Mouse (Mus musculus) hindbrain, embryonic 11.5 days (tissue): ENCODE results near the gene Shroom1. TPM values are rescaled to one million over a fixed set of nuclear protein-coding genes. Genes with fewer than 3 reads are reported as not detected.

Experiments
- polyA plus RNA-seq: library from polyadenylated mRNA; unstranded; fragments of >200 nt; fragmentation: Nextera tagmentation; extraction: Ambion mirVana; gene quantifications from 2 replicates; pipeline ENCODE4 v1.2.1, GENCODE M21; 2014

The Shroom1 gene
- polyA plus RNA-seq, 1 experiment from 2014 or later: 2.9 TPM

Other genes starting within 250 kb of the Shroom1 start
- gene Hspa4, start 156.7 kb upstream of the Shroom1 start, polyA plus RNA-seq: 112 and 115 TPM in 2 replicates
- 22.7 and 25.3 TPM in 2 replicates for gene Zcchc10, start 132.5 kb upstream of the Shroom1 start, polyA plus RNA-seq
- gene Aff4, start 106.4 kb upstream of the Shroom1 start, polyA plus RNA-seq: 43.0 and 120 TPM in 2 replicates
- gene Leap2, start 34.0 kb upstream of the Shroom1 start, polyA plus RNA-seq: 0.48 TPM in 1 of 2 replicates, not detected in the other
- gene Uqcrq, start 26.4 kb upstream of the Shroom1 start, polyA plus RNA-seq: 564 and 595 TPM in 2 replicates
- gene Gdf9, start 26.2 kb upstream of the Shroom1 start, polyA plus RNA-seq: 2.8 and 3.6 TPM in 2 replicates
- gene Gm10447, start 95 bp upstream of the Shroom1 start, polyA plus RNA-seq: 0.19 TPM in 1 of 2 replicates, not detected in the other
- gene Gm9837, start 13.3 kb downstream of the Shroom1 start, polyA plus RNA-seq: not detected in 2 replicates
- gene Gm9945, start 23.0 kb downstream of the Shroom1 start, polyA plus RNA-seq: not detected in 2 replicates
- gene Sowaha, start 23.1 kb downstream of the Shroom1 start, polyA plus RNA-seq: 0.06 and 0.25 TPM in 2 replicates
- gene Sept8, start 62.1 kb downstream of the Shroom1 start, polyA plus RNA-seq: 13.5 and 15.8 TPM in 2 replicates
- gene Kif3a, start 110.2 kb downstream of the Shroom1 start, polyA plus RNA-seq: 106 and 118 TPM in 2 replicates
- 2.3 and 2.8 TPM in 2 replicates for gene Il4, start 161.5 kb downstream of the Shroom1 start, polyA plus RNA-seq
- gene Il13, start 177.5 kb downstream of the Shroom1 start, polyA plus RNA-seq: not detected in 2 replicates